Mouse (Mus musculus): ENCODE results near the gene Nfe2l1. TPM values are rescaled to one million over a fixed set of nuclear protein-coding genes. Genes with fewer than 3 reads are reported as not detected.

Nfe2l1 gene
- 64.8 and 65.7 TPM in 2 replicates for polyA plus RNA-seq (2015; fragmentation: Nextera tagmentation; extraction: Ambion mirVana)

DNA sequence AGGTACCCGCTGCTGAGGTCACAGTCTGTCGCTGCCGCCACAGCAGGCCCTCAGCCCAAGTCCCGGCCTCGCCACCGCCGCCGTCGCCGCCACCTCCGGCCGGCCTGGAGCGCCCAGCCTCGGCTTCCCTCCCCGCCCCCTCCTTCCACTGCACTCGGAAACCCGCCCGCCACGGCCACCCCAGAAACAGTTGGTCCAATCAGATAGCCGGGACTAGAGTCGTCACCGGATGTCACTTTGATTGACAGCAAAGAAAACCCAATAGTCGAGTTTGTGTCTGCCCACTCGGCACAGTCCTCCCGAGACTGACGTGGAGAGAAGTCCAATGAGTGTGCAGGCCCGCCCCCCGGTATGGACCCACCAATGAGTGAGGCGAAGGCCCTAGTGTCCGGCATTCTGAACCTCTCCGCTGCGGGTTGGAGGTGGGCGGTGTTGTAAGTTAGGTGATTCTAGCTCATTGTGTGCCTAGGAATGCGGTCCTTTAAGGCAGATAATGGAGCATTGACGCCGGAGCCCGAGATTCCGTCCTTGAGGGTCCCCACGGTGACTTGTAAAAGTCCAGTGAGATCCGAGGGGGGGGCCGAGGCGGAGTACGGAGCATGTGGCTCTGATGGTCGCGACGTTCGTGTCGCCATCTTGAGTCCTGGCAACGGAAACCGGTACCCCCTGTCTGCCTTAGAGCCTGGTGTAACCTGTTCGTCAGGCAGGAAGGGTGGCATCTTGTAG lies at the start of gene Nfe2l1:
Gene Nfe2l1, minus strand, starts transcription at position 156 of the 726 bp plus-strand sequence.
- Histone ChIP-seq H3K9ac (ENCODE audit: low read length) (peak within 1 kb of the TSS; percentile 91), H3K36me3 (ENCODE audit: control insufficient read depth, insufficient read depth, low read length) (0 out of 2 replicates have a peak, but pooled peaks cover 2% of the 10 kb centered on the region), H3K27ac (ENCODE audit: low read length) (peak within 1 kb of the TSS; percentile 99), H3K4me3 (replicated peaks; ENCODE audit: low read length) (peak within 1 kb of the TSS; percentile 79), H3K4me1 (ENCODE audit: control insufficient read depth, insufficient read depth, low read length) (peaks cover 40% of the 10 kb centered on the region), H3K4me2 (ENCODE audit: low read depth, low read length) (peak within 1 kb of the TSS; percentile 88), H3K27me3 (ENCODE audit: control insufficient read depth, insufficient read depth, low read length) (no peaks in the 10 kb centered on the region), H3K9me3 (replicated peaks; ENCODE audit: control insufficient read depth, low read length) (no peaks in the 10 kb centered on the region)
- under 1% methylated on average over 50 of the region's 51 CpGs for WGBS
- ATAC-seq (ENCODE audit: insufficient read depth, low FRiP score) = peak; percentile 99

GRCm38 (mm10) chr11:96879359-96879758 lies 49.6 kb upstream of the Nfe2l1 start:
- no peaks in the 10 kb centered on the region for H3K36me3 ChIP-seq (ENCODE audit: control insufficient read depth, insufficient read depth, low read length)
- whole genome bisulfite sequencing = 42% methylated on average over 7 of the region's 7 CpGs
- peaks cover 3% of the 10 kb centered on the region; the same call in 1 of the 2 replicates for H3K27me3 ChIP-seq (ENCODE audit: control insufficient read depth, insufficient read depth, low read length)
- no peak overlapping the region for H3K4me2 ChIP-seq (ENCODE audit: low read depth, low read length)
- no peak for ATAC-seq (ENCODE audit: insufficient read depth, low FRiP score)
- no peak overlapping the region for H3K27ac ChIP-seq (ENCODE audit: low read length)
- H3K9me3 ChIP-seq (replicated peaks; ENCODE audit: control insufficient read depth, low read length) = no peaks in the 10 kb centered on the region
- no peak overlapping the region for H3K4me3 ChIP-seq (replicated peaks; ENCODE audit: low read length)
- peaks cover 7% of the 10 kb centered on the region for H3K4me1 ChIP-seq (ENCODE audit: control insufficient read depth, insufficient read depth, low read length)
- H3K9ac ChIP-seq (ENCODE audit: low read length) = no peak overlapping the region

- H3K4me2 ChIP-seq (ENCODE audit: low read depth, low read length) = no peak overlapping the region
- WGBS = 33% methylated on average over 3 of the region's 3 CpGs
- no peak overlapping the region for H3K27ac ChIP-seq (ENCODE audit: low read length)
- H3K36me3 ChIP-seq (ENCODE audit: control insufficient read depth, insufficient read depth, low read length) = no peaks in the 10 kb centered on the region
- no peaks in the 10 kb centered on the region for H3K9me3 ChIP-seq (replicated peaks; ENCODE audit: control insufficient read depth, low read length)
- H3K27me3 ChIP-seq (ENCODE audit: control insufficient read depth, insufficient read depth, low read length) = peaks cover 3% of the 10 kb centered on the region; the same call in 1 of the 2 replicates
- no peak overlapping the region for H3K4me3 ChIP-seq (replicated peaks; ENCODE audit: low read length)
- peaks cover 8% of the 10 kb centered on the region for H3K4me1 ChIP-seq (ENCODE audit: control insufficient read depth, insufficient read depth, low read length)
- no peak overlapping the region for H3K9ac ChIP-seq (ENCODE audit: low read length)
- no peak for ATAC-seq (ENCODE audit: insufficient read depth, low FRiP score)
Observed at GRCm38 (mm10) chr11:96878715-96879114, 48.9 kb upstream of the Nfe2l1 start.

DNA sequence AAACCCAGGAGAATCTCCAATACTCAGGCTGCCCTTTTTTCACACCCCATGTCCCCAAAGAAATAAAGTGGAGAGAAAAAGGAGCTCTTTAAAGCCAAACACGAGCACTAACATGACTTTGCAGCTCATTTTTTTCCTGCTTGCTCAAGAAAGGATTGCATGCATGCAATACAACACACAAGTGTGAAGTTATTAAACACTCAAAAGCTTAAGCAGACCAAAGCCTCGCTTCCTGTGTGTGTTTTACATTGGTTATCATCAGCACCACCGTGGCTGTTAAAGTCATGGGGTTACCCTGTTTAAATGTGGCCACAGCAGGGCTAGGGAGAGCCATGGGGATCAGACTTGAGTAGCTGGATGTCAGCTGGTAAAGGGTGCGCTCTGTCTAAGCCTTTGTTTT lies 47.3 kb upstream of the Nfe2l1 start:
- Histone ChIP-seq H3K4me1 (ENCODE audit: control insufficient read depth, insufficient read depth, low read length) (peaks cover 22% of the 10 kb centered on the region), H3K4me3 (replicated peaks; ENCODE audit: low read length) (no peak overlapping the region), H3K9ac (ENCODE audit: low read length) (peak overlapping the region; percentile 40; the same call in 1 of the 2 replicates), H3K27ac (ENCODE audit: low read length) (peak overlapping the region; percentile 44), H3K36me3 (ENCODE audit: control insufficient read depth, insufficient read depth, low read length) (no peaks in the 10 kb centered on the region), H3K9me3 (replicated peaks; ENCODE audit: control insufficient read depth, low read length) (no peaks in the 10 kb centered on the region), H3K4me2 (ENCODE audit: low read depth, low read length) (no peak overlapping the region), H3K27me3 (ENCODE audit: control insufficient read depth, insufficient read depth, low read length) (peaks cover 6% of the 10 kb centered on the region; the same call in 1 of the 2 replicates)
- WGBS = 40% methylated on average over 4 of the region's 4 CpGs
- ATAC-seq (ENCODE audit: insufficient read depth, low FRiP score) = no peak

DNA sequence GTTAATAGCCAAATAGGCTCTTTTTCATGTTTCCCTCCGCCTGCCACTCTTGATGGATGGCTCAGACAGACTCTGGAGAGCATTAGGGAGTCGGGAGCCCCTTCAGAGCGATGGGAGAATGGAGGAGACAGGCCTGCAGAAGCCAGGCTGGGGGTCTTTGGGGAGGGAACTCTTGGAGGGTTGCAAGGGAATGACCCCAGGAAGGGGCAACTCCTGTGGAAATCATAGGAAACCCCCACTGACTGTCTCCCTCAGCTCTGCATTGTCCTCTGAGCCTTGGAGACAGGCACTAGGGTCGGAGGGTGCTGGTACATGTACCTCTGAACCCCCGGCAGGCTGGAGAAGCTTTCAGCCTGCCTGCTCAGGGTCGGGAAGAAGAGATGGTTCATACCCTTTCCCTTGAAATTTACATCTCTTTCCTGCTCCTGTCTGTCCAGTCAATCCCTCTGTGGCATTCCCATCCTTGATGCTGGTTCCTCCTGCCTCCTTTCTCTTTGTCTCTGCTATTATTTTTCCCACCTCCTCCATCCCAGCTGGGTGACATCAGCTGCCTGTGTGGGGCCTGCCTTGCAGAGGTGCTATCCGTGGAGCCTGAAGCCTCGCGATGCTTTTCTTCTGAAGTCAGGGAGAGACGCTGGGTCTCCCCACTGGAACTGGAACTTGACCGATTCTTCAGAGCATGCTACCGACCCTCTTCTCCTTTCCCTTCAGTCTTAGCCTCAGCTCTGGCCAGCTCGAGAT lies 46.7 kb upstream of the Nfe2l1 start:
- H3K4me3 ChIP-seq (replicated peaks; ENCODE audit: low read length) = 0 out of 2 replicates have a peak overlapping the region, but pooled peaks have one; percentile 41
- peak overlapping the region; percentile 40 for H3K9ac ChIP-seq (ENCODE audit: low read length)
- peak overlapping the region; percentile 64 for H3K4me2 ChIP-seq (ENCODE audit: low read depth, low read length)
- H3K27me3 ChIP-seq (ENCODE audit: control insufficient read depth, insufficient read depth, low read length) = peaks cover 6% of the 10 kb centered on the region; the same call in 1 of the 2 replicates
- no peaks in the 10 kb centered on the region for H3K9me3 ChIP-seq (replicated peaks; ENCODE audit: control insufficient read depth, low read length)
- ATAC-seq (ENCODE audit: insufficient read depth, low FRiP score) = no peak
- peaks cover 22% of the 10 kb centered on the region for H3K4me1 ChIP-seq (ENCODE audit: control insufficient read depth, insufficient read depth, low read length)
- peak overlapping the region; percentile 44 for H3K27ac ChIP-seq (ENCODE audit: low read length)
- H3K36me3 ChIP-seq (ENCODE audit: control insufficient read depth, insufficient read depth, low read length) = no peaks in the 10 kb centered on the region
- WGBS = 13% methylated on average over 13 of the region's 13 CpGs

GRCm38 (mm10) chr11:96875745-96876144 lies 46.0 kb upstream of the Nfe2l1 start:
- no peak overlapping the region for H3K27ac ChIP-seq (ENCODE audit: low read length)
- peak overlapping the region; percentile 41 for H3K4me3 ChIP-seq (replicated peaks; ENCODE audit: low read length)
- H3K36me3 ChIP-seq (ENCODE audit: control insufficient read depth, insufficient read depth, low read length) = no peaks in the 10 kb centered on the region
- peak overlapping the region; percentile 64 for H3K4me2 ChIP-seq (ENCODE audit: low read depth, low read length)
- H3K9me3 ChIP-seq (replicated peaks; ENCODE audit: control insufficient read depth, low read length) = no peaks in the 10 kb centered on the region
- H3K27me3 ChIP-seq (ENCODE audit: control insufficient read depth, insufficient read depth, low read length) = peaks cover 6% of the 10 kb centered on the region; the same call in 1 of the 2 replicates
- 0 out of 2 replicates have a peak overlapping the region, but pooled peaks have one; percentile 40 for H3K9ac ChIP-seq (ENCODE audit: low read length)
- ATAC-seq (ENCODE audit: insufficient read depth, low FRiP score) = peak; percentile 83; the same call in 1 of the 2 replicates
- H3K4me1 ChIP-seq (ENCODE audit: control insufficient read depth, insufficient read depth, low read length) = peaks cover 22% of the 10 kb centered on the region
- WGBS = under 1% methylated on average over 35 of the region's 35 CpGs

GRCm38 (mm10) chr11:96875270-96875669 lies 45.5 kb upstream of the Nfe2l1 start:
- 20% methylated on average over 4 of the region's 4 CpGs for WGBS
- H3K4me2 ChIP-seq (ENCODE audit: low read depth, low read length) = peak overlapping the region; percentile 64

GRCm38 (mm10) chr11:96873601-96874140 lies 43.9 kb upstream of the Nfe2l1 start:
- H3K27me3 ChIP-seq (ENCODE audit: control insufficient read depth, insufficient read depth, low read length) = peaks cover 6% of the 10 kb centered on the region; the same call in 1 of the 2 replicates
- H3K4me1 ChIP-seq (ENCODE audit: control insufficient read depth, insufficient read depth, low read length) = peaks cover 22% of the 10 kb centered on the region
- 54% methylated on average over 11 of the region's 11 CpGs for WGBS
- H3K27ac ChIP-seq (ENCODE audit: low read length) = peak overlapping the region; percentile 19; the same call in 1 of the 2 replicates
- no peak for ATAC-seq (ENCODE audit: insufficient read depth, low FRiP score)
- H3K36me3 ChIP-seq (ENCODE audit: control insufficient read depth, insufficient read depth, low read length) = no peaks in the 10 kb centered on the region
- peak overlapping the region; percentile 42 for H3K9ac ChIP-seq (ENCODE audit: low read length)
- no peak overlapping the region for H3K4me3 ChIP-seq (replicated peaks; ENCODE audit: low read length)
- H3K4me2 ChIP-seq (ENCODE audit: low read depth, low read length) = no peak overlapping the region
- no peaks in the 10 kb centered on the region for H3K9me3 ChIP-seq (replicated peaks; ENCODE audit: control insufficient read depth, low read length)

More at GRCm38 (mm10) chr11:96875270-96875669, 45.5 kb upstream of the Nfe2l1 start:
- Histone ChIP-seq H3K27ac (ENCODE audit: low read length) (no peak overlapping the region), H3K27me3 (ENCODE audit: control insufficient read depth, insufficient read depth, low read length) (peaks cover 6% of the 10 kb centered on the region; the same call in 1 of the 2 replicates), H3K4me1 (ENCODE audit: control insufficient read depth, insufficient read depth, low read length) (peaks cover 22% of the 10 kb centered on the region), H3K4me3 (replicated peaks; ENCODE audit: low read length) (peak overlapping the region; percentile 41; the same call in 1 of the 2 replicates), H3K9ac (ENCODE audit: low read length) (no peak overlapping the region), H3K36me3 (ENCODE audit: control insufficient read depth, insufficient read depth, low read length) (no peaks in the 10 kb centered on the region), H3K9me3 (replicated peaks; ENCODE audit: control insufficient read depth, low read length) (no peaks in the 10 kb centered on the region)
- ATAC-seq (ENCODE audit: insufficient read depth, low FRiP score) = no peak

Measured in stomach, embryonic 16.5 days (tissue).